Mouse (Mus musculus) B cell, adult (primary cell): ENCODE measurements around the gene Suco. TPM values are rescaled to one million over a fixed set of nuclear protein-coding genes. Genes with fewer than 3 reads are reported as not detected.

Experiments
- total RNA-seq: library from RNA; stranded (reverse); gene quantifications from 4 replicates; pipeline ENCODE4 v1.2.4, GENCODE M21; 2023; ENCODE audit not compliant: inconsistent age

Suco gene
- total RNA-seq, result 109 to 169 TPM (median 154 TPM) in 4 replicates

GRCm38 (mm10) chr1:161876553-161877447 lies at the start of gene Suco:
Gene Suco, minus strand, starts transcription at chr1:161876682.

DNA sequence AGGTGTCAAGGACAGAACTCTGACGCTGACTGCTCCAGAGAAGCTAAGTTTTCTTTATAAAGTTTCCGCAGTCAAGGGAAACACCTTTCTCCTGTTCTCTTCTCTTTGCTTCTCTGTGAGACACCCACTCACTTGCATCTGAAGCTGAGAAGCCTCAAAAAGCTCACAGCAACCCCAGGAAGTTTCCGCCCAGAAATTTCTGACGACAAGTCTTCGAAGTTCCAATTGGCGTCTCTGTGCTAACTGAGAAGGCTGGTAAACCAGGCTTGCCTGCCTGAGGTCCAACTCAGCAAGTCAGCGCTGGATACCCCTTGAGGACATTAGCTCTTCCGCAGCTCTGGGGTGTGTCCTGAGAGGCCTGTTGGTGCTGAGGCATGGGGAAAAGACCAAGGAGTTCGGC lies 88.1 kb downstream of the Suco start, which contains the start of gene Fasl:
Fasl (minus strand) TSS at position 157 of the 400 bp plus-strand sequence.

Other genes with a start within 250 kb of the Suco start
- gene Fasl, start 88.2 kb downstream of the Suco start, total RNA-seq, result 0.45 to 0.54 TPM in 2 of 4 replicates, not detected in the others
- 13.7 to 19.3 TPM (median 15.1 TPM) in 4 replicates for gene Pigc, start 92.5 kb upstream of the Suco start, total RNA-seq
- not detected in 4 replicates for gene 4930558K02Rik, start 103.0 kb upstream of the Suco start, total RNA-seq